Mouse (Mus musculus) midbrain, embryonic 11.5 days (tissue): ENCODE data around the gene Sqor. TPM values are rescaled to one million over a fixed set of nuclear protein-coding genes. Genes with fewer than 3 reads are reported as not detected.

Source experiments
- ATAC-seq: fragments of 200-750 bp; cut with Nextera tagmentation; 2 replicates; pipeline ENCODE4 v1.8.0; 2017; ENCODE audit warnings: moderate TSS enrichment, moderate library complexity; ENCODE audit not compliant: low FRiP score
- DNase-seq: peaks from one replicate; pipeline ENCODE4 v3.0.0; 2015; ENCODE audit warnings: low spot score; ENCODE audit errors: missing footprints
- H3K27ac ChIP-seq: fragments of 300-500 bp; sonication (generic); 2 replicates; pipeline ENCODE4 v1.5.1; 2014; ENCODE audit warnings: low read depth, low read length
- H3K27me3 ChIP-seq: fragments of 300-500 bp; sonication (generic); 2 replicates; pipeline ENCODE4 v1.6.1; 2014; ENCODE audit warnings: mild to moderate bottlenecking, low read length, moderate library complexity, mixed read lengths; ENCODE audit not compliant: control insufficient read depth, insufficient read depth
- H3K36me3 ChIP-seq: fragments of 300-500 bp; sonication (generic); 2 replicates; pipeline ENCODE4 v1.6.1; 2014; ENCODE audit warnings: mild to moderate bottlenecking, low read length, moderate library complexity, mixed read lengths; ENCODE audit not compliant: control insufficient read depth, insufficient read depth
- H3K4me1 ChIP-seq: fragments of 300-500 bp; sonication (generic); 2 replicates; pipeline ENCODE4 v1.6.1; 2014; ENCODE audit warnings: low read length; ENCODE audit not compliant: control insufficient read depth, insufficient read depth
- H3K4me2 ChIP-seq: fragments of 300-500 bp; sonication (generic); 2 replicates; pipeline ENCODE4 v1.6.1; 2014; ENCODE audit warnings: mild to moderate bottlenecking, moderate library complexity
- H3K4me3 ChIP-seq: fragments of 300-500 bp; sonication (generic); 2 replicates; pipeline ENCODE4 v1.5.1; 2014; ENCODE audit warnings: low read depth, low read length
- H3K9ac ChIP-seq: fragments of 300-500 bp; sonication (generic); 2 replicates; pipeline ENCODE4 v1.6.1; 2014; ENCODE audit warnings: low read length
- H3K9me3 ChIP-seq: fragments of 300-500 bp; sonication (generic); 2 replicates; pipeline ENCODE4 v1.6.1; 2016; ENCODE audit warnings: low read length; ENCODE audit not compliant: control insufficient read depth
- WGBS: fragments of 180-500 bp; shearing (Covaris S2); extraction: QIAGEN DNeasy Blood & Tissue Kit; methylation state at CpG from one replicate; pipeline ENCODE4 v1.1.7; 2014; 5-methylcytosine and 5-hydroxymethylcytosine counted together
- polyA plus RNA-seq: library from polyadenylated mRNA; unstranded; fragments of >200 nt; fragmentation: Nextera tagmentation; extraction: Ambion mirVana; gene quantifications from 2 replicates; pipeline ENCODE4 v1.2.1, GENCODE M21; 2014

The Sqor gene
- 2.9 and 4.6 TPM in 2 replicates for polyA plus RNA-seq

GRCm38 (mm10) chr2:122765071-122765793 is at the start of gene Sqor:
TSS of gene Sqor (plus strand) at chr2:122765237.
- Histone ChIP-seq H3K36me3 (no peaks in the 10 kb centered on the region), H3K9me3 (no peaks in the 10 kb centered on the region), H3K27ac (no peak within 1 kb of the TSS), H3K4me1 (no peaks in the 10 kb centered on the region), H3K4me2 (peak within 1 kb of the TSS; percentile 61), H3K4me3 (peak within 1 kb of the TSS; percentile 39), H3K9ac (peak within 1 kb of the TSS; percentile 18), H3K27me3 (peaks cover 2% of the 10 kb centered on the region)
- peak; percentile 70 for ATAC-seq
- under 1% methylated on average over 46 of the region's 46 CpGs for WGBS
- peak; percentile 91 for DNase-seq

DNA sequence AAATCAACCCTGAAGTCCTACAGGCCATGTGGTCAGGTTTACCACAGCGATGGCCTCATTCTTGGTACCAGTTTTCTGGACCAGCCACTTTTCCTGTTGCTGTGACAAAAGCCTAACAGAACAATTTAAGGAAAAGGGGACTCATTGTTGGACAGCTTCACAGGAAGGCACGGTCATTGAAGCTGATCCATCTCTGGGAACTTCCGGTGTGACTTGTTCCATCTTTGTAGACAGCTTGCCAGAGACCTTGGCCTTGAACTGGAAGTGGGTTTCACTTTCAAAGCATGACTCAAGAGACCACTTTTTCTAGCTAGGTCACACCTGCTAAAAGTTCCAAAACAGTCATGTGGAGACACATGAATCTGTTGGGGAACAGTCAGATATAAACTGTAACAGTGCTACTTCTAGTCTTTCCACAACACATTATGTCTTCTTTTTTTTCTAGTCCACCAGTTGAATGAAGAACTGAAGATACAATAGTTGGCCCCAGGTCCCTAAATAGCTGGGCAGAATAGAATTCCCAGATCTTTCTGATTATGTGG is 48.7 kb upstream of the Sqor start:
- Histone ChIP-seq H3K4me3 (no peak overlapping the region), H3K9ac (no peak overlapping the region), H3K4me1 (no peaks in the 10 kb centered on the region), H3K4me2 (no peak overlapping the region), H3K9me3 (no peaks in the 10 kb centered on the region), H3K27ac (no peak overlapping the region), H3K36me3 (no peaks in the 10 kb centered on the region), H3K27me3 (no peaks in the 10 kb centered on the region)
- no peak for ATAC-seq
- WGBS = 87% methylated on average over 3 of the region's 3 CpGs
- DNase-seq = no peak

- DNase-seq (no peak), ATAC-seq (no peak)
- Histone ChIP-seq H3K4me1 (no peaks in the 10 kb centered on the region), H3K4me2 (no peak overlapping the region), H3K36me3 (no peaks in the 10 kb centered on the region), H3K27ac (no peak overlapping the region), H3K9me3 (no peaks in the 10 kb centered on the region), H3K4me3 (no peak overlapping the region), H3K9ac (no peak overlapping the region), H3K27me3 (no peaks in the 10 kb centered on the region)
- 69% methylated on average over 1 of the region's 1 CpGs for WGBS
Measured at GRCm38 (mm10) chr2:122719232-122719631, 45.8 kb upstream of the Sqor start.

GRCm38 (mm10) chr2:122720564-122720963 is 44.5 kb upstream of the Sqor start:
- H3K9me3 ChIP-seq = no peaks in the 10 kb centered on the region
- 77% methylated on average over 3 of the region's 3 CpGs for WGBS
- H3K4me2 ChIP-seq = no peak overlapping the region
- no peaks in the 10 kb centered on the region for H3K4me1 ChIP-seq
- no peak overlapping the region for H3K4me3 ChIP-seq
- DNase-seq (no peak), ATAC-seq (no peak)
- no peak overlapping the region for H3K9ac ChIP-seq
- H3K36me3 ChIP-seq = no peaks in the 10 kb centered on the region
- H3K27ac ChIP-seq = no peak overlapping the region
- H3K27me3 ChIP-seq = no peaks in the 10 kb centered on the region

DNA sequence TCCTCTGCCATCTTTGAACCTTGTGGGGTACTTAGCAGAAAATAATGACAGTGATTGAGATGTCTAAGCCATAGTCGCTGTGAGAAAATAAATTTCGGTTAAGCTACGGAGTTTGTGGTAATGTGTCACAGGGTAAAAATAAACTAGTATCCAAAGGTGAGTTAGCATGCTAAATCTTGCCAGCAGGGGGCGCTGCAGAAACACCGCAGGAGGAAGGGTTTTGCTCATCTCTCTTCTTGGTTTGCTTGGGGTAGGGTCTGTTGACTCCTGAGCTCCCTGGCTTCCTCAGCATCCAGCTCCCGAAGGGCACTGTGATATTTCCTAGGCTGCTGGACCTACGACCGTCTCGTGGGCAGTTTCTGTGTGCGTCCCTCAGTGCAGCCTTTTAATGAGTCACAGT is 39.4 kb upstream of the Sqor start:
- WGBS = 59% methylated on average over 10 of the region's 10 CpGs
- H3K27ac ChIP-seq = no peak overlapping the region
- H3K4me1 ChIP-seq = no peaks in the 10 kb centered on the region

GRCm38 (mm10) chr2:122731456-122731855 is 33.6 kb upstream of the Sqor start:
- WGBS = 82% methylated on average over 2 of the region's 2 CpGs

More for the DNA sequence above, 39.4 kb upstream of the Sqor start:
- no peaks in the 10 kb centered on the region for H3K9me3 ChIP-seq
- H3K4me3 ChIP-seq = no peak overlapping the region
- no peaks in the 10 kb centered on the region for H3K36me3 ChIP-seq
- ATAC-seq (no peak), DNase-seq (peak; percentile 85)
- no peaks in the 10 kb centered on the region for H3K27me3 ChIP-seq
- H3K9ac ChIP-seq = no peak overlapping the region
- H3K4me2 ChIP-seq = no peak overlapping the region

GRCm38 (mm10) chr2:122737894-122738830 is 26.9 kb upstream of the Sqor start, which contains the start of gene Bloc1s6:
TSS of gene Bloc1s6 (plus strand) at chr2:122738503.
- Histone ChIP-seq H3K9ac (peak within 1 kb of the TSS; percentile 94), H3K27ac (peak within 1 kb of the TSS; percentile 78), H3K36me3 (no peaks in the 10 kb centered on the region; the same call in 1 of the 2 replicates), H3K4me1 (peaks cover 4% of the 10 kb centered on the region; the same call in 1 of the 2 replicates), H3K9me3 (no peaks in the 10 kb centered on the region), H3K4me2 (peak within 1 kb of the TSS; percentile 77), H3K4me3 (peak within 1 kb of the TSS; percentile 81), H3K27me3 (no peaks in the 10 kb centered on the region)
- DNase-seq (peak; percentile 100), ATAC-seq (peak; percentile 95)
- WGBS = under 1% methylated on average over 49 of the region's 59 CpGs

More at GRCm38 (mm10) chr2:122731456-122731855, 33.6 kb upstream of the Sqor start:
- Histone ChIP-seq H3K36me3 (no peaks in the 10 kb centered on the region), H3K4me2 (no peak overlapping the region), H3K9me3 (no peaks in the 10 kb centered on the region), H3K9ac (no peak overlapping the region), H3K4me1 (no peaks in the 10 kb centered on the region), H3K4me3 (no peak overlapping the region), H3K27me3 (no peaks in the 10 kb centered on the region), H3K27ac (no peak overlapping the region)
- DNase-seq (no peak), ATAC-seq (no peak)

DNA sequence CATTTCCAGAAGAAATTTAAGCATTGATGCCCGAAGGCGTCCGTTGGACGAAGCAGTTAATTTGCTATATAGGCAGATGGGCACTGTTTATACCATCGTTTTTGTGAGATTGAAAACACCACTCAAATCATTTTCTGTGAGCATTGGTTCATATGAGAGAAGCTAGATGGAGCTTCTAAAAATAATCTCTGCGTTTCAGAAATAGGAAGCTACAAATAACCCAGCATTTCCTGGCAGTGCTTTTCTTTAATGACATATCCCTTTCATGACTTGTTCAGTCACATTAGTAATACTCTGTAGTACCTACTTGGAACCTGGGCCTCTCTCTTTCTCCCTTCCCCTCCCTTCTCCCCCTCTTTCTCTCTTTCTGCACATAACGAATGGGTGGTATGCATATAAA is 26.0 kb upstream of the Sqor start:
- Histone ChIP-seq H3K27ac (0 out of 2 replicates have a peak overlapping the region, but pooled peaks have one; percentile 78), H3K9me3 (no peaks in the 10 kb centered on the region), H3K27me3 (no peaks in the 10 kb centered on the region), H3K4me1 (peaks cover 4% of the 10 kb centered on the region; the same call in 1 of the 2 replicates), H3K9ac (peak overlapping the region; percentile 94), H3K4me3 (peak overlapping the region; percentile 81), H3K36me3 (no peaks in the 10 kb centered on the region; the same call in 1 of the 2 replicates), H3K4me2 (peak overlapping the region; percentile 77)
- WGBS = 40% methylated on average over 7 of the region's 7 CpGs
- ATAC-seq (no peak), DNase-seq (no peak)
